Mouse (Mus musculus) neural tube, embryonic 13.5 days (tissue): ENCODE results near the gene Pou5f1. TPM values are rescaled to one million over a fixed set of nuclear protein-coding genes. Genes with fewer than 3 reads are reported as not detected.
"Not testable (repeated sequence)": the region's sequence is repeated elsewhere in the genome, so short reads cannot be mapped to it uniquely, and the experiment has no call there.

ENCODE experiments used
- ATAC-seq: fragments of 200-750 bp; cut with Nextera tagmentation; 2 replicates; pipeline ENCODE4 v1.8.0; 2017; ENCODE audit warnings: low read depth, mild to moderate bottlenecking, moderate TSS enrichment, moderate library complexity
- H3K27ac ChIP-seq: fragments of 300-500 bp; sonication (generic); replicated peaks from 2 replicates; pipeline ENCODE4 v1.5.1; 2015; ENCODE audit warnings: moderate library complexity, mild to moderate bottlenecking, inconsistent platforms
- H3K27me3 ChIP-seq: fragments of 300-500 bp; sonication (generic); 2 replicates; pipeline ENCODE4 v1.6.1; 2015; ENCODE audit warnings: mild to moderate bottlenecking, inconsistent platforms
- H3K36me3 ChIP-seq: fragments of 300-500 bp; sonication (generic); 2 replicates; pipeline ENCODE4 v1.6.1; 2015; ENCODE audit warnings: mild to moderate bottlenecking, inconsistent platforms
- H3K4me1 ChIP-seq: fragments of 300-500 bp; sonication (generic); replicated peaks from 2 replicates; pipeline ENCODE4 v1.6.1; 2015; ENCODE audit warnings: inconsistent platforms
- H3K4me2 ChIP-seq: fragments of 300-500 bp; sonication (generic); 2 replicates; pipeline ENCODE4 v1.6.1; 2015; ENCODE audit warnings: inconsistent platforms, mild to moderate bottlenecking, moderate library complexity
- H3K4me3 ChIP-seq: fragments of 300-500 bp; sonication (generic); 2 replicates; pipeline ENCODE4 v1.5.1; 2015; ENCODE audit warnings: mild to moderate bottlenecking, inconsistent platforms
- H3K9ac ChIP-seq: fragments of 300-500 bp; sonication (generic); 2 replicates; pipeline ENCODE4 v1.6.1; 2015; ENCODE audit warnings: moderate library complexity, mild to moderate bottlenecking, inconsistent platforms
- H3K9me3 ChIP-seq: fragments of 300-500 bp; sonication (generic); 2 replicates; pipeline ENCODE4 v1.6.1; 2016; ENCODE audit warnings: inconsistent platforms
- WGBS: fragments of 180-500 bp; shearing (Covaris S2); methylation state at CpG from one replicate; pipeline ENCODE4 v1.1.7; 2015; 5-methylcytosine and 5-hydroxymethylcytosine counted together
- polyA plus RNA-seq: library from polyadenylated mRNA; unstranded; fragments of >200 nt; fragmentation: Nextera tagmentation; extraction: Ambion mirVana; gene quantifications from 2 replicates; pipeline ENCODE4 v1.2.1, GENCODE M21; 2015

Pou5f1 gene
- polyA plus RNA-seq: not detected in 2 replicates

DNA sequence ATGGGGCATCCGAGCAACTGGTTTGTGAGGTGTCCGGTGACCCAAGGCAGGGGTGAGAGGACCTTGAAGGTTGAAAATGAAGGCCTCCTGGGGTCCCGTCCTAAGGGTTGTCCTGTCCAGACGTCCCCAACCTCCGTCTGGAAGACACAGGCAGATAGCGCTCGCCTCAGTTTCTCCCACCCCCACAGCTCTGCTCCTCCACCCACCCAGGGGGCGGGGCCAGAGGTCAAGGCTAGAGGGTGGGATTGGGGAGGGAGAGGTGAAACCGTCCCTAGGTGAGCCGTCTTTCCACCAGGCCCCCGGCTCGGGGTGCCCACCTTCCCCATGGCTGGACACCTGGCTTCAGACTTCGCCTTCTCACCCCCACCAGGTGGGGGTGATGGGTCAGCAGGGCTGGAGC is at the start of gene Pou5f1:
Gene Pou5f1 (plus strand): TSS at position 243 of the 400 bp plus-strand sequence.
- no peak within 1 kb of the TSS for H3K27ac ChIP-seq
- WGBS: 52% methylated on average over 13 of the region's 13 CpGs
- no peaks in the 10 kb centered on the region for H3K36me3 ChIP-seq
- H3K4me3 ChIP-seq: no peak within 1 kb of the TSS
- no peaks in the 10 kb centered on the region for H3K9me3 ChIP-seq
- ATAC-seq: no peak
- peaks cover 39% of the 10 kb centered on the region for H3K27me3 ChIP-seq
- H3K9ac ChIP-seq: no peak within 1 kb of the TSS
- H3K4me1 ChIP-seq: 0 out of 2 replicates have a peak, but pooled peaks cover 4% of the 10 kb centered on the region
- no peak within 1 kb of the TSS for H3K4me2 ChIP-seq

GRCm38 (mm10) chr17:35458247-35458646 is 47.6 kb upstream of the Pou5f1 start:
- not testable (repeated sequence) for H3K27me3 ChIP-seq, H3K9me3 ChIP-seq, H3K9ac ChIP-seq, H3K4me3 ChIP-seq, ATAC-seq, H3K27ac ChIP-seq, H3K36me3 ChIP-seq, H3K4me1 ChIP-seq, H3K4me2 ChIP-seq
- no CpG with 5 or more reads among the region's 1 CpGs for whole genome bisulfite sequencing

DNA sequence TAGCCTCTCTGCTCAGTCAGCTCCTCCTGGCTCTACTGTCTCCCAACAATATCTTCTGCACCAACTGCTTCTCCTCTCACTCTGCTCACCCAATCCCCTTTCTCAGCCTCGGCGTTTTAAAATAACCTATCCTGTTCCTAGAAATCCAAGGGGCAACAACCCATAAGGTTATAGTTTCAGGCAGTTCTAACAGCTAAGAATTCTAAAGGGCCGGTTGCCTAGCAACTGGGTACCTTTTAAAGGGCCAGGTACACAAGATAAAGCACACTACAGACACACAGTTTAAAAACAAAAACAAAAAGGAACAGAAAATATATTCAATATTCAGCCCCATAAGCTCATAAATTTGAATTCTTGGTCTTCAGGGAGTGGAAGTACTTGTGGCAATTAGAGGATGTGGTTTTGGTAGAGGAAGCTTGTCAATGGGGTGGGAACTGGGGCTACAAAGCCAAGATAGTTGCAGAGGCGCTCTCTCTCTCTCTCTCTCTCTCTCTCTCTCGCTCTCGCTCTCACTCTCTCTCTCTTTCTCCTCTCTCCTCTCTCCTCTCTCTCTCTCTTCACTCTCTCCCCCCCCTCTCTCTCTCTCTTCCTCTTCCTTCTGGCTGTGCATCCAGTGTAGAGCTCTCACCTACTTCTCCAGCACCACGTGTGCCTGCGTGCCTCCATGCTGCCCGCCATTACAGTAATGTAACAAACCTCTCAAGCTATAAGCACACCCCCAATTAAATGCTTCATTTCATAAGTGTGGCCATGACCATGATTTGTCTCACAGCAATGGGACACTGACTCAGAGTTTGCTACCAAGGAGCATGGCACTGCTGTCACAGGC is 45.1 kb upstream of the Pou5f1 start:
- H3K4me2 ChIP-seq, H3K9me3 ChIP-seq, H3K4me1 ChIP-seq, H3K4me3 ChIP-seq, H3K27ac ChIP-seq, H3K9ac ChIP-seq, H3K36me3 ChIP-seq, H3K27me3 ChIP-seq: not testable (repeated sequence)
- peak; percentile 53; the same call in 1 of the 2 replicates for ATAC-seq
- WGBS: 74% methylated on average over 3 of the region's 9 CpGs

GRCm38 (mm10) chr17:35465651-35466050 is 40.2 kb upstream of the Pou5f1 start:
- Histone ChIP-seq H3K27me3 (peaks cover 24% of the 10 kb centered on the region), H3K4me1 (peaks cover 11% of the 10 kb centered on the region)
- ATAC-seq, H3K27ac ChIP-seq, H3K36me3 ChIP-seq, H3K9ac ChIP-seq, H3K4me3 ChIP-seq, H3K4me2 ChIP-seq, H3K9me3 ChIP-seq: not testable (repeated sequence)
- WGBS: 18% methylated on average over 8 of the region's 8 CpGs

DNA sequence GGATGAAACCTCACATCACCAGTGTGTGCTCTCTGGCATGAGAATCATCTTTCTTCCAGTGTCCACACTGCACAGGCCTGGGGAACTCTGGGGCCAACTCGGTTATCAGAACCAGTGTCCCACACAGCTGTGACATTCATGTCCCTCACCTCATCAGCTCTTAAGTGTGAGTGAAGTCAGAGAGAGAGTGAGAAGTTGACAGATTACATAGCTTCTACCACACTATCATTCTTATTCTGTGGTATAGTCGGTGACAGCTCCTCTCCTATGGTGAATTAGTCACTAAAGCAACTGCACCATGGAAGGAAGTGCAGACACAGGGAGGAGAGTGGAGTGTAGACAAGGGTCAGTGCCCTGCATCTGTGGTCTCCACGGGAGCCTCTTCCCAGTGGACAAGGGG is 36.9 kb upstream of the Pou5f1 start:
- not testable (repeated sequence) for H3K4me2 ChIP-seq, H3K9ac ChIP-seq, H3K9me3 ChIP-seq, H3K4me3 ChIP-seq, H3K36me3 ChIP-seq, H3K27ac ChIP-seq, ATAC-seq
- WGBS: 66% methylated on average over 3 of the region's 3 CpGs
- Histone ChIP-seq H3K27me3 (peaks cover 39% of the 10 kb centered on the region), H3K4me1 (peaks cover 12% of the 10 kb centered on the region)

GRCm38 (mm10) chr17:35469842-35470751 is 35.7 kb upstream of the Pou5f1 start, which contains the start of gene H2-Q10:
TSS of gene H2-Q10 (plus strand) at chr17:35470089.
- Histone ChIP-seq H3K27me3 (peaks cover 45% of the 10 kb centered on the region), H3K27ac (no peak within 1 kb of the TSS), H3K4me3 (peak within 1 kb of the TSS; percentile 40), H3K9me3 (no peaks in the 10 kb centered on the region), H3K4me2 (peak within 1 kb of the TSS; percentile 63), H3K9ac (peak within 1 kb of the TSS; percentile 49; the same call in 1 of the 2 replicates), H3K36me3 (no peaks in the 10 kb centered on the region), H3K4me1 (peaks cover 12% of the 10 kb centered on the region)
- peak; percentile 36; the same call in 1 of the 2 replicates for ATAC-seq
- 1% methylated on average over 65 of the region's 80 CpGs for WGBS

GRCm38 (mm10) chr17:35484066-35484465 is 21.8 kb upstream of the Pou5f1 start:
- no peaks in the 10 kb centered on the region for H3K27me3 ChIP-seq
- H3K4me1 ChIP-seq: peaks cover 3% of the 10 kb centered on the region; the same call in 1 of the 2 replicates
- 3% methylated on average over 9 of the region's 9 CpGs for WGBS
- no peak overlapping the region for H3K27ac ChIP-seq
- H3K4me3 ChIP-seq: no peak overlapping the region
- no peaks in the 10 kb centered on the region for H3K36me3 ChIP-seq
- no peak overlapping the region for H3K9ac ChIP-seq
- H3K4me2 ChIP-seq: no peak overlapping the region
- H3K9me3 ChIP-seq: no peaks in the 10 kb centered on the region
- no peak for ATAC-seq

DNA sequence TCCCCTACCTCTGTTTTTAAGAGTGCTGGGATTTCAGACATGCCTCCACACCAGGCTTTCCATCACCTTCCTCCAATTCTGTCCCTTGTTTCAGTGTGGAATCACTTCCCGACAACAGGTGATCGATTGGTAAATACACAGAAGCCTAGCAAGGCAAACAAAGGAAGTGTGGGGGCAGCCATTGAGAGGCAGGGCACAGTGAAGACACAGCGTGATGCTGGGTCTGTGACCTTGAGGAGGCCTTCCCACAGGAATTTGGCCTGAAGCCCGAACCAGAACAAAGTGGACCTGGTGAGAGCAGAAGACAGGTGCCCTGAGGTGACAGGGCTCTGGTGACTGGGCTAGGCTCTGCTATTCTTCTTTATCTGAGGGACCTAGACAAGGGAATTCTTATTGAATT is 20.1 kb upstream of the Pou5f1 start:
- Histone ChIP-seq H3K4me2 (no peak overlapping the region), H3K36me3 (no peaks in the 10 kb centered on the region), H3K27ac (no peak overlapping the region), H3K27me3 (no peaks in the 10 kb centered on the region), H3K4me1 (peaks cover 7% of the 10 kb centered on the region; the same call in 1 of the 2 replicates), H3K9ac (no peak overlapping the region), H3K4me3 (no peak overlapping the region), H3K9me3 (no peaks in the 10 kb centered on the region)
- 23% methylated on average over 4 of the region's 4 CpGs for WGBS
- ATAC-seq: no peak

DNA sequence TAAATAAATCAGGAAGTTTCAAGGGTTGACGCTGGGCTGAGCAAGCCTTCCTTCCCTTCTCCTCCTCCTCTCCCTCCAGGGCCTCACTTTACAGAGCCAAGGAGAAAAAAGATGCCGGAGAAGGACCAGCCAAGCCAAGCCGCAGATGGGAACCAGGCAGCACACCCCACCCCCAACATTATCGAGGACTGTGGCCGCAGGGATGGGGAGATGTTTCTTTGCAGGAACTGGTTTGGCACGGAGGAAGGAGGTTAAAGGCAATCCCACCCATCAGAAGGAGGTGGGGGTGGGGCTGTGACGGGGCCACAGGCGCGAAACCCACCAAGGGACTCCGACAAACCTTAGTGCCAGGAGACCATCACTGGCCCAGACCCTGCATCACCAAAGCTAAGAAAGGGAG is 19.1 kb upstream of the Pou5f1 start:
- 72% methylated on average over 10 of the region's 10 CpGs for WGBS
- no peak overlapping the region for H3K4me2 ChIP-seq
- H3K36me3 ChIP-seq: no peaks in the 10 kb centered on the region
- no peaks in the 10 kb centered on the region for H3K9me3 ChIP-seq
- no peak for ATAC-seq
- H3K4me1 ChIP-seq: peaks cover 7% of the 10 kb centered on the region; the same call in 1 of the 2 replicates
- H3K27me3 ChIP-seq: no peaks in the 10 kb centered on the region
- H3K27ac ChIP-seq: no peak overlapping the region
- no peak overlapping the region for H3K4me3 ChIP-seq
- H3K9ac ChIP-seq: no peak overlapping the region

- peaks cover 7% of the 10 kb centered on the region; the same call in 1 of the 2 replicates for H3K4me1 ChIP-seq
- no peak for ATAC-seq
- no peaks in the 10 kb centered on the region for H3K9me3 ChIP-seq
- 94% methylated on average over 2 of the region's 2 CpGs for WGBS
- no peaks in the 10 kb centered on the region for H3K36me3 ChIP-seq
- H3K27ac ChIP-seq: no peak overlapping the region
- H3K9ac ChIP-seq: no peak overlapping the region
- no peak overlapping the region for H3K4me3 ChIP-seq
- no peak overlapping the region for H3K4me2 ChIP-seq
- H3K27me3 ChIP-seq: no peaks in the 10 kb centered on the region
Observed at GRCm38 (mm10) chr17:35488041-35488440, 17.8 kb upstream of the Pou5f1 start.

DNA sequence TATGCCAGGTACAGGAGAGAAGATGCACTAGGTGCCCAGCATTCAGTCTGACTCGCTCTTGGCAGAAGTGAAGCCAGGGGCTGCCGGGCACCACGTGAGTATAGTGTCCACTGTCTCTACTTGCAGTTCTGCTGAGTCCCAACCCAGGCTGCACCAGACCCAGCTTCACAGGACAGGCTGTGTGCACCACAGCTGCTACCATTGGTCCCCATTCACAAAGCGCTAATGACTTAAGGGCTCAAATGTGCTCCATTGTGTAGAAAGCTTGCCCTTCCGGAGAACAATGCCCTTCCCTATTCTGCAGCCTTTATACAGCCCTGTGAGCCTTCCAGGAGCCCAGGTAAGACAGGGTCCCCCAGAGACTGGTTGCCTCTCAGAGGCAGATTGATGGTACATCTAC is 15.5 kb upstream of the Pou5f1 start:
- H3K27me3 ChIP-seq: no peaks in the 10 kb centered on the region
- ATAC-seq: no peak; the same call in 1 of the 2 replicates

DNA sequence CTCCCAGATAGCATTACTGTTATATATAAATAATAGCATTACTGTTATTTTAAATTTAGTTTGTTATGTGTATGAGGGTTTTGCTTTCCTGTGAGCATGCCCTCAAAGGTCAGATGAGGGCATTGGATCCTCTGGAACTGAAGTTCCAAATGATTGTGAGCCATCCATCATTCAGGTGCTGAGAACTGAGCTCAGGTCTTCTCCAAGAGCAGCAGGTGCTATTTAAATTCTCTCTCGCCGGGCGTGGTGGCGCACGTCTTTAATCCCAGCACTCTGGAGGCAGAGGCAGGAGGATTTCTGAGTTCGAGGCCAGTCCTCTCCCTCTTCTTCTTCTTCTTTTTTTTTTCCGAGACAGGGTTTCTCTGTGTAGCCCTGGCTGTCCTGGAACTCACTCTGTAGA is 8.7 kb upstream of the Pou5f1 start:
- Histone ChIP-seq H3K9ac (no peak overlapping the region), H3K4me2 (no peak overlapping the region), H3K9me3 (no peaks in the 10 kb centered on the region), H3K4me1 (no peaks in the 10 kb centered on the region), H3K27ac (no peak overlapping the region), H3K27me3 (no peaks in the 10 kb centered on the region), H3K4me3 (no peak overlapping the region), H3K36me3 (no peaks in the 10 kb centered on the region)
- no peak for ATAC-seq
- 92% methylated on average over 7 of the region's 7 CpGs for WGBS

More for the DNA sequence above, 15.5 kb upstream of the Pou5f1 start:
- 32% methylated on average over 5 of the region's 5 CpGs for WGBS
- peaks cover 7% of the 10 kb centered on the region; the same call in 1 of the 2 replicates for H3K4me1 ChIP-seq
- no peak overlapping the region for H3K4me2 ChIP-seq
- H3K27ac ChIP-seq: peak overlapping the region; percentile 52
- H3K36me3 ChIP-seq: no peaks in the 10 kb centered on the region
- no peak overlapping the region for H3K4me3 ChIP-seq
- no peaks in the 10 kb centered on the region for H3K9me3 ChIP-seq
- H3K9ac ChIP-seq: no peak overlapping the region
